Mouse (Mus musculus): ENCODE data around the gene Ptprs. TPM values are rescaled to one million over a fixed set of nuclear protein-coding genes. Genes with fewer than 3 reads are reported as not detected.

The Ptprs gene
- total RNA-seq, 2 experiments from 2014 or later, result 36.6 to 65.0 TPM

GRCm38 (mm10) chr17:56442316-56442715, 34.0 kb downstream of the Ptprs start:
- ATAC-seq (replicated peaks; ENCODE audit: low FRiP score, low TSS enrichment, poor library complexity, severe bottlenecking), result no peak

GRCm38 (mm10) chr17:56439731-56440460, 36.4 kb downstream of the Ptprs start:
- ATAC-seq (replicated peaks; ENCODE audit: low FRiP score, low TSS enrichment, poor library complexity, severe bottlenecking), result no peak

GRCm38 (mm10) chr17:56431582-56431981, 44.7 kb downstream of the Ptprs start:
- no peak for ATAC-seq (replicated peaks; ENCODE audit: low FRiP score, low TSS enrichment, poor library complexity, severe bottlenecking)

GRCm38 (mm10) chr17:56427857-56428256, 48.4 kb downstream of the Ptprs start:
- ATAC-seq (replicated peaks; ENCODE audit: low FRiP score, low TSS enrichment, poor library complexity, severe bottlenecking), result no peak

- no peak for ATAC-seq (replicated peaks; ENCODE audit: low FRiP score, low TSS enrichment, poor library complexity, severe bottlenecking)
Observed at GRCm38 (mm10) chr17:56425941-56426340, 50.3 kb downstream of the Ptprs start.

- ATAC-seq (replicated peaks; ENCODE audit: low FRiP score, low TSS enrichment, poor library complexity, severe bottlenecking), result peak; percentile 55
Observed at GRCm38 (mm10) chr17:56425584-56425914, 50.7 kb downstream of the Ptprs start.

GRCm38 (mm10) chr17:56424726-56425583, 51.3 kb downstream of the Ptprs start:
- ATAC-seq (replicated peaks; ENCODE audit: low FRiP score, low TSS enrichment, poor library complexity, severe bottlenecking), result 0 out of 2 replicates have a peak, but pooled peaks have one; percentile 31

- ATAC-seq (replicated peaks; ENCODE audit: low FRiP score, low TSS enrichment, poor library complexity, severe bottlenecking), result no peak
Observed at GRCm38 (mm10) chr17:56420022-56420421, 56.3 kb downstream of the Ptprs start.

- no peak for ATAC-seq (replicated peaks; ENCODE audit: low FRiP score, low TSS enrichment, poor library complexity, severe bottlenecking)
Observed at GRCm38 (mm10) chr17:56418304-56418703, 58.0 kb downstream of the Ptprs start.

- no peak for ATAC-seq (replicated peaks; ENCODE audit: low FRiP score, low TSS enrichment, poor library complexity, severe bottlenecking)
Observed at GRCm38 (mm10) chr17:56414785-56415184, 61.5 kb downstream of the Ptprs start.

GRCm38 (mm10) chr17:56413113-56413512, 63.2 kb downstream of the Ptprs start:
- ATAC-seq (replicated peaks; ENCODE audit: low FRiP score, low TSS enrichment, poor library complexity, severe bottlenecking), result no peak

GRCm38 (mm10) chr17:56411437-56411836, 64.8 kb downstream of the Ptprs start:
- no peak for ATAC-seq (replicated peaks; ENCODE audit: low FRiP score, low TSS enrichment, poor library complexity, severe bottlenecking)

- ATAC-seq (replicated peaks; ENCODE audit: low FRiP score, low TSS enrichment, poor library complexity, severe bottlenecking), result no peak
Observed at GRCm38 (mm10) chr17:56409759-56410158, 66.5 kb downstream of the Ptprs start.

GRCm38 (mm10) chr17:56408965-56409625, 67.2 kb downstream of the Ptprs start:
- no peak for ATAC-seq (replicated peaks; ENCODE audit: low FRiP score, low TSS enrichment, poor library complexity, severe bottlenecking)

- no peak for ATAC-seq (replicated peaks; ENCODE audit: low FRiP score, low TSS enrichment, poor library complexity, severe bottlenecking)
Observed at GRCm38 (mm10) chr17:56407379-56407778, 68.9 kb downstream of the Ptprs start.

GRCm38 (mm10) chr17:56406878-56407277, 69.4 kb downstream of the Ptprs start:
- no peak for ATAC-seq (replicated peaks; ENCODE audit: low FRiP score, low TSS enrichment, poor library complexity, severe bottlenecking)

GRCm38 (mm10) chr17:56405856-56406840, 70.1 kb downstream of the Ptprs start:
- no peak for ATAC-seq (replicated peaks; ENCODE audit: low FRiP score, low TSS enrichment, poor library complexity, severe bottlenecking)

GRCm38 (mm10) chr17:56405341-56405740, 70.9 kb downstream of the Ptprs start:
- no peak for ATAC-seq (replicated peaks; ENCODE audit: low FRiP score, low TSS enrichment, poor library complexity, severe bottlenecking)

- no peak for ATAC-seq (replicated peaks; ENCODE audit: low FRiP score, low TSS enrichment, poor library complexity, severe bottlenecking)
Observed at GRCm38 (mm10) chr17:56401051-56401521, 75.2 kb downstream of the Ptprs start.
